Mouse (Mus musculus) myocyte (in vitro differentiated cells): ENCODE results near the gene Smap2.

Source experiments
- MAX ChIP-seq: IDR thresholded peaks from one replicate; pipeline ENCODE4 v1.6.1; 2011; ENCODE audit warnings: low read depth, mild to moderate bottlenecking, control low read depth
- MYOG ChIP-seq, 3 experiments: IDR thresholded peaks; one replicate each; pipeline ENCODE4 v1.6.1; 2011; ENCODE audit warnings: control low read depth in 2 of 3, low read depth in 2 of 3, mild to moderate bottlenecking in 2 of 3; ENCODE audit not compliant: insufficient read length in 2 of 3, control insufficient read depth in 1 of 3, insufficient read depth in 1 of 3
- POLR2A ChIP-seq: IDR thresholded peaks from one replicate; pipeline ENCODE4 v1.6.1; 2011; ENCODE audit warnings: low read depth, mild to moderate bottlenecking, control low read depth, moderate library complexity; ENCODE audit not compliant: insufficient read length
- TCF12 ChIP-seq: IDR thresholded peaks from one replicate; pipeline ENCODE4 v1.6.1; 2011; ENCODE audit warnings: mild to moderate bottlenecking, control low read depth; ENCODE audit not compliant: poor library complexity, insufficient read depth, severe bottlenecking
- USF1 ChIP-seq: IDR thresholded peaks from one replicate; pipeline ENCODE4 v1.6.1; 2011; ENCODE audit warnings: low read depth, mild to moderate bottlenecking, control low read depth, moderate library complexity

- no peak for TF ChIP-seq POLR2A
- TF ChIP-seq TCF12, result no peak
- no peak for TF ChIP-seq MAX
- TF ChIP-seq MYOG (IDR thresholded peaks at IDR 0.05; ENCODE audit: control insufficient read depth in 1 of 3, insufficient read depth in 1 of 3, insufficient read length in 2 of 3, low read depth in 2 of 3), result no peak
- no peak for TF ChIP-seq USF1
Observed at GRCm38 (mm10) chr4:120978221-120978620, 38.8 kb downstream of the Smap2 start.
